Mouse (Mus musculus) myocyte (in vitro differentiated cells): ENCODE data around the gene Nek11.

Experiments used
- MAX ChIP-seq: IDR thresholded peaks from one replicate; pipeline ENCODE4 v1.6.1; 2011; ENCODE audit warnings: low read depth, mild to moderate bottlenecking, control low read depth
- POLR2A ChIP-seq: IDR thresholded peaks from one replicate; pipeline ENCODE4 v1.6.1; 2011; ENCODE audit warnings: low read depth, mild to moderate bottlenecking, control low read depth, moderate library complexity; ENCODE audit not compliant: insufficient read length
- POLR2AphosphoS2 ChIP-seq: IDR thresholded peaks from one replicate; pipeline ENCODE4 v1.6.1; 2011; ENCODE audit warnings: low read depth, control low read depth; ENCODE audit not compliant: insufficient read length
- TCF12 ChIP-seq: IDR thresholded peaks from one replicate; pipeline ENCODE4 v1.6.1; 2011; ENCODE audit warnings: mild to moderate bottlenecking, control low read depth; ENCODE audit not compliant: poor library complexity, insufficient read depth, severe bottlenecking
- TCF3 ChIP-seq: IDR thresholded peaks from one replicate; pipeline ENCODE4 v1.6.1; 2011; ENCODE audit warnings: low read depth, control low read depth; ENCODE audit not compliant: insufficient read length
- USF1 ChIP-seq: IDR thresholded peaks from one replicate; pipeline ENCODE4 v1.6.1; 2011; ENCODE audit warnings: low read depth, mild to moderate bottlenecking, control low read depth, moderate library complexity

- no peak for TF ChIP-seq POLR2A
- no peak for TF ChIP-seq USF1
- no peak for TF ChIP-seq TCF12
- TF ChIP-seq TCF3, result no peak
- no peak for TF ChIP-seq MAX
- TF ChIP-seq POLR2AphosphoS2, result no peak
Observed at GRCm38 (mm10) chr9:105134536-105134935, 260.8 kb downstream of the Nek11 start.
